Mouse (Mus musculus): ENCODE results near the gene Bach2.

The Bach2 gene

DNA sequence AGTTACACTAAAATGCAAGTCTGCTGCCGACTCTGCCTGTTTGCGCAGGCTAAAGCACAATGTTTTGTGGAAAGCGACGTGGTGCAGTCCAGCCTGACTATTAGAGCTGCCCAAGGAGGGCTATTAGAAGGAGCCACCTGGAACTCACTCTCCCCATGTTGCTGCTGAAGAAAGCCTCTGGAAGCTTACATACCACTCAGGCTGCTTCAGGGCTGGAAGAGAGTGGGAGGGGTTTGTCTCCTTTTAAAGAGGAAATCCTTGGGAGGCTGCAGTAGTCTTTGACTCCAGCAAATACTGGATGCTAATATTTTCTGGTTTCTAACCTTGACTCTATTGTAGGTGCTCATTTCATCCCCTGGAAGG is 18.5 kb upstream of the Bach2 start:
- in situ Hi-C loops (cut with MboI; ENCODE audit: low pct_unique_long_range_greater_than_20kb in 1 of 2, low sequenced_read_pairs in 2 of 2, unreplicated experiment in 1 of 2) = no loop called here

DNA sequence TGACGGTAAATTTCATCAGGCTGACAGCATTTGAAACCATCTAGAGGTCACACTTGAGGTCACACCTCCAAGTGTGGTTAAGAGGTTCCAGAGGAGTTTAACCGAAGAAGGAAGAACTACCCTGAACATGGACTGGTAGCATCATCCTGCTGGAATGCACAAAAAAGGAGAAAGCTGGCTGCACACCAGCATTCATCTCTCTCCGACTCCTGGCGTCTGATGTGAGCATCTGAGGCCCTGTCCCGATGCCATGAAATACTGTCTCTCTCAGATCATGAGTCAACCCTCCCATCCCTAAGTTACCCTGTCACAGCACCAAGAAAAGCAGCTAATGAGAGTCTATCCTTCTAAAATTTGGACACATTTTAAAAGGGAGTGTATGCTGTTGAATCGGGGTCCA is 17.6 kb upstream of the Bach2 start:
- in situ Hi-C loops (cut with MboI; ENCODE audit: low pct_unique_long_range_greater_than_20kb in 1 of 2, low sequenced_read_pairs in 2 of 2, unreplicated experiment in 1 of 2) = no loop called here

DNA sequence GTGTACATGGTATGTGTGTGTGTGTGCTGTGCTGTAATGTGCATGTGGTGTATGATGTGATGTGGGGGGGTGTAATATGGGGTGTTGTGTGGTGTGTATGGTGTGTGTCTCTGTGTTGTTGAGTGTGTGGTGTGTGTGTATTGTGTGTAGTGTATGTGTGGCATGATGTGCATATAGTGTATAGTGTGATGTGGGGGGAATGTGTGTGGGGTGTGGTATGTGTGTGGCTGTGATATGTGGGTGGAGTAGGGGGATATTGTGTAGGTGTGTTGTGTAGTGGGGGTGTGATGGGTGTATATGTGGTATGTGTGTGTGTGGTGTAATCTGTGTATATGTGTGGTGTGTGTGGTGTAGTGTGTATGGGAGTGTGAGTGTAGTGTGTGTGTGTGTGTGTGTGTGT is 15.0 kb upstream of the Bach2 start:
- in situ Hi-C loops (cut with MboI; ENCODE audit: low pct_unique_long_range_greater_than_20kb in 1 of 2, low sequenced_read_pairs in 2 of 2, unreplicated experiment in 1 of 2) = no loop called here

DNA sequence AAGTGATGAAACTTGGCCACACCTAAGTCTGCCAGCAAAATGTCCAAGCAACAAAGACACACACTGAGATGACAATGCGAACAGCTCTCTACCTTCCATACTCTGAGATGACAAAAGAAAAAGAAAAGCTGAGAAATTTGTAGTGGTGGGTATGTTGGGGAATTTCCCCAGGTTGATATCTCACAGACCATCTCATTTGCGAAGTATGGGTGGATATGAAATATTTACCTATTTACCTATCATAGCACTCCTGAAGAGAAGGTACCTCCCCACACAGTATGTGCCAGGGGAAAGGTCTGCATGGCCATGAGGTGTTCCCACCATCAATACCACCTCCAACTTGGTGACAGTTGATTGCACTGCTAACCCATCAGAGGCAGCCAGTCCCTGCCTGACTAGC is 13.4 kb upstream of the Bach2 start:
- in situ Hi-C loops (cut with MboI; ENCODE audit: low pct_unique_long_range_greater_than_20kb in 1 of 2, low sequenced_read_pairs in 2 of 2, unreplicated experiment in 1 of 2) = no loop called here

DNA sequence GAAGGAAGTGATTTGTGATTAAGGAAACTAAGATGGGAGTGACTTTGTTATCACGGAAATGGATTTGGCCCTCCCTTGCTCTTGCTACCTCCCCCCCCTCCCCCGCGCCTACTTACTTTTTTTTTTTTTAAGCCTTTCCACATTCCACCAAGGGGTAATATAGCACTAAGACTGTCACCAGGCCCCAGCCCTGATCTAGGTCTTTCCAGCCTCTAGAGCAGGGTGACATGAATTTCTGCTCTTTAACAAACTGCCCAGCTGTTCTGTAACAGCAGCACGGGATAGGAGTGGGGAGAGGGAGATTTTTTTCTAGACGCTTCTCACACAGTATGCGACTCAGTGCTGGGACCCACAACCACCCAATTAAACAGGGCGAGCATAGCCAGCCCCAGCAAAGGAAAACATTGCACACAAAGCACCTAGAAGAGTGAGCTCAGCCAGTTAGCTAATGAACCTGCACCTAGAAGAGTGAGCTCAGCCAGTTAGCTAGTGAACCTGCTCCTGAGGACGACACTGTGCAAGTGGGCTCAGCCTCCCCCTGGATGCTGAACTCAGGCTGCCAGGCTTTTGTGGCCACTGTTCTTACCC is 10.5 kb upstream of the Bach2 start:
- in situ Hi-C loops (cut with MboI; ENCODE audit: low pct_unique_long_range_greater_than_20kb in 1 of 2, low sequenced_read_pairs in 2 of 2, unreplicated experiment in 1 of 2) = no loop called here

DNA sequence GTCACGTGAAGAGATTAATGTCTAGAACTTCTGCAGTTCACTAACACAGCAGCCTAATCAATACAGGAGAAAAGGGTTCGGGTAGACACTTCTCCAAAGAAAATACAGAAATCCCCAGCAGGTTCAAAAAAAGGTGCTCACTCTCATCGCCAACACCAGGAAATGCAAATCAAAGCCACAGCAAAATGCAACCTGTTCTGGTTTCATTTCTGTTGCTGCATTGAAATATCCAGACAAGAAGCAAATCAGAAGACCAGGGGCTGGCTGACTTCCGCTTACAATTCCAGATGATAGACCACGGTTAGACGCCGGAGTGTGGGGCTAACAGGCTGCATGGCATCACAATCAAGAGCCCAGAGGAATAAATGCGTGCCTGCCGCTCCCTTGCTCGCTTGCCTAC is 9.3 kb upstream of the Bach2 start:
- in situ Hi-C loops (cut with MboI; ENCODE audit: low pct_unique_long_range_greater_than_20kb in 1 of 2, low sequenced_read_pairs in 2 of 2, unreplicated experiment in 1 of 2) = no loop called here

DNA sequence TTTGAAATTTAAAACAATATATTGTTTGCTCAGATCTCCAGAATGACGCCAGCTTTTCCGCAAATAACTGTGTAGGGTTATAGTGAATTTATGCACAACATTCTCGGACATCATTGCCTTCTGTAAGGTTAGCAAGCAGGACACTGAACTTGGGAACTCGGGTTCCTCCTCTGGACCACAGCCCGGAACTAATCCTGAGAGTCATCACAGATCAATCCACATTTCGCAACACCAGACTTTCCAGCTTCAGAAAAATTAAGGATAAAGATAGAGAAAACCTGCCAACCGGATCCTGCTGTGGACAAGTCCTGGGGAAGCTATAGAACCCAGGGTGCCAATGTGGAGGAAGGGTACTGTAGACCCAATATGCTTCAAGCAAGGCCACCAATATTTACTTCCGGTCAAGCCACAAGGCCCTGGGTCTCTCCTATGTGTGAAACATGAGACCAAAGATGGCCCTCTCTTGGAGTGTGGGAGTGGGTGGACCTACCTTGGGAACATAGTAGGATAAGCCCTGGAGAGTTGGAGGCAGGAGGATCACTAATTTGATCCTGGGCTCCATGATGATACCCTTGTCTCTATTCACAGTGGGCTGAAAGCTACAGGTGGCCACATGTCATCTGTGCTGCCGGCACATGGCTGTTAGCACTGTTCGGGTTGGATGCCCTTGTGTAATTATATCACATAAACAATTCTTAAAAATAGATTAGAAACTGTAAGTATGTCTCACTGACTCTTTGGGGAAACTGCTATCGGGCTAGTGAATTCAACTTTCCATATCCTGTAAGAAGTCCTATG is 7.1 kb upstream of the Bach2 start:
- in situ Hi-C loops (cut with MboI; ENCODE audit: low pct_unique_long_range_greater_than_20kb in 1 of 2, low sequenced_read_pairs in 2 of 2, unreplicated experiment in 1 of 2) = no loop called here

DNA sequence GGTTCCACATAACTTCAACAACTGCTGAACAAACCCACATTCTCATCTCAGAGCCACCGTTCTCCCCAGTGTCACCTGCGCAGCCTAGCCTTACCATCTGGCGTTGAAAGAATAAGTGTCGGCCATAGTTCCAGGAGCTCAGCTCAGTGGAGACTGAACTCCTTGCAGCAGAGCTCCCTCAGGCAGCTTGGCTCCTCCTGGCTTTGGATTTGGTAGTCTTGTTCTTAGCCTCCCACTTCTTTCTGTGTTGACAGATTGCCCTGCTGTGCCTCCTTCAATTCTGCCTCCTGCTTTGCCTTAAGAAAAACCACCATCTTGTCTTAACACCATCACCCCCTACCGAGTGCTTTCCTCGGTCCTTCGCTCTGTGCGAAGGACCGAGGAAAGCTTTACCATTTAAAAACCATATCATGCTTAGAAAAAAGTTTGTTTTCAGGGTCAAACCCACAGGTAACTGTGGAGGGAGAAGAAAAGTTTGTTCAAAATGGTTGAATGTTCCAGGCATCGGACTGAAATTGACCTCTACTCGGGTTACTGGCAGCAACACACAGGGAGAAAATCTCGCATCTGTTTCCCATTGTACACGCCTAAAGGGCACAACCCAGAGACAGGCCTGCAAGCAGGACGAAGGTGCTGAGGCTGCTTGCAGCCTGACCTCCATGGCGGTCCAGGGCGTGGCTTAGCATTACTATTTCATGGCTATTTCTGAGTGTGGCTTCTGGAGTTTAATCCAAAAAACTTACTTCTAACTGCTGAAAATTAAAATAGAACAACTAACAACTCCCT is 2.5 kb upstream of the Bach2 start:
- in situ Hi-C loops (cut with MboI; ENCODE audit: low pct_unique_long_range_greater_than_20kb in 1 of 2, low sequenced_read_pairs in 2 of 2, unreplicated experiment in 1 of 2) = no loop called here

DNA sequence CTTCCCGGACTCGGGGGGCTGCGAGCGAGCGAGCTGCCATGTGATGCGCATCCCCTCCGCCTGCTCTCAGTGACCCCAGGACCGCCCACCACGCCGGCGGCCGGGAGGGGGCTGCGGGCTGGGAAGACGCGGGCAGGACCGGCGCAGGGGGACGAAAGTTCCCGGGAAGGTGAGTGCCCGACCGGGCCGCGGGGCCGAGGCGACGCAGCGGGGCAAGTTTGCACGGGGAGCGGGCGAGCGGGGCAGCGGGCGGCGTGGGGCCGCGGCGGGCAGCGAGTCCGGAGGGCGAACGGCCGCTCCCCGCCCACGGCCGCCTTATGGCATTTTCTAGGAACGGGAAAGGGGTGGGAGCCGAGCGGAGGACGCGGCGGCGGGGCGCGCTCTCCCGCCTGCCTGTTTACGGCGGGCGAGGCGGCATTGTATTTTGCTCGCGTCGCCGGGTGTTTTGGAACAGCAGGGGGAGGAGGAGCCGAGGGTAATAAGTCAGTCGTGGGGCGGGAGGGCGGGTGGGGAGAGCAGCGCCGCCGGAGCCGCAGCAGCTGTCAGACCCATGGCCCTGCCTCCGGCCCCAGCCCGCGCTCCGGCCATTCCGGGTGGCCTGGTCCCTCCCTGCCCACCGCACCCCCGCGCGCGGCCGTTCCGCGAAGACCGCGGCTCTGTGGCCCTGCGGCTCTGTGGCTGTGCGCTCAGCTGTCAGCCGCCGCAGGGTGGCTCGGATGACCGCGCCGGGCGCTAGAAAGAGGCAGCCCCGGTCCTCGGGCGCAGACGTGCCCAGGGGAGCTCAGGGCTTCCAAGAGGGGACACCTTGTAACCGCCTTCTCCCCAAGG is 531 bp downstream of the Bach2 start:
- in situ Hi-C loops (cut with MboI; ENCODE audit: low pct_unique_long_range_greater_than_20kb in 1 of 2, low sequenced_read_pairs in 2 of 2, unreplicated experiment in 1 of 2) = no loop called here

DNA sequence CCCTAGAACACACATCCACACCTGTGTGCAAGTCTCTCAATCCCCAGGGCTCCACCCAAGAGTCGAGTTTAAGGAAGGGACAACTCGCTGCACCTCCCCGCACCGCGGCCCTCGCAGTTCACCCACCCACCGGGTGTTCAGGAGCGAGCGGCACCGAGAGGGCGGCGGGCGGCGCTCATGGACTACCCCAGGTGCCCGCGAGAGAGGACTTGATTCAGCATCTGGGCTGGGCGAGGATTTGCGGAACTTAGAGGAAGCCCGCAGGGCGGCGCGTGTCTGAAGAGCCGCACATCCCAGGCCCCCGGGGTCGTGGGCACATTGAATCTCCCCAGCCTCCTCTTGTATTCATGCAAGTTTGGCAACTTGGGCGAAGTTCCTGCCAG is 1.1 kb downstream of the Bach2 start:
- in situ Hi-C loops (cut with MboI; ENCODE audit: low pct_unique_long_range_greater_than_20kb in 1 of 2, low sequenced_read_pairs in 2 of 2, unreplicated experiment in 1 of 2) = loop anchor here in 1 of 2 experiments (10.0 kb wide), 1 partner anchor 85 kb away; no protein-coding TSS in a partner anchor

DNA sequence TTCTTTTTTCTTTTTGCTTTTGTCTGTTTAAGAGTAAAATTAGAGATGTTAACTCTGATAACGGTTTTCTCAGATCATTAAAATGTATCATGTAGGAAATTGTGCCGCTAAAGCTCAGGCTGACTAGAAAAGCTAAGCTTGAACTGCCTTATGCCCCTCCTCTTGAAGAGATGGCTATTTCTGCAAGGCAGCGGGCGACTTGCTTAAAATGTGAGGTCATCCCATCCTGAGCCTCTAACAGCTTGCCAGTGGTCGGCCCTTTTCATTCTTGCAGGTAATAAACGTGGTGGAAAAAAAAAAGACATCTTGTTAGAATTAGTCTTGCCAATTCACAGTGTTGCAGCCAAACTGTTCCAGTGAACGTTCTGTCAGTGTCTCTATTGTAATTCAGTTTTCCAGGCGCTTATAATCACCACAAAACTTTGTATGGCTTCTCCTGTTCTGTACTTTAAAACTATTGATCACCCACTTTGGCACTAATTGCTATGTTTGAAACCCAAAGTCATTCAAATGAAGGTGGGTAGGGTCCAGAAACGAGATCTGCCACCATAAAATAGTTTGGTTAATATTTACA is 1.9 kb downstream of the Bach2 start:
- in situ Hi-C loops (cut with MboI; ENCODE audit: low pct_unique_long_range_greater_than_20kb in 1 of 2, low sequenced_read_pairs in 2 of 2, unreplicated experiment in 1 of 2) = loop anchor here in 1 of 2 experiments (10.0 kb wide), 1 partner anchor 86 kb away; no protein-coding TSS in a partner anchor

DNA sequence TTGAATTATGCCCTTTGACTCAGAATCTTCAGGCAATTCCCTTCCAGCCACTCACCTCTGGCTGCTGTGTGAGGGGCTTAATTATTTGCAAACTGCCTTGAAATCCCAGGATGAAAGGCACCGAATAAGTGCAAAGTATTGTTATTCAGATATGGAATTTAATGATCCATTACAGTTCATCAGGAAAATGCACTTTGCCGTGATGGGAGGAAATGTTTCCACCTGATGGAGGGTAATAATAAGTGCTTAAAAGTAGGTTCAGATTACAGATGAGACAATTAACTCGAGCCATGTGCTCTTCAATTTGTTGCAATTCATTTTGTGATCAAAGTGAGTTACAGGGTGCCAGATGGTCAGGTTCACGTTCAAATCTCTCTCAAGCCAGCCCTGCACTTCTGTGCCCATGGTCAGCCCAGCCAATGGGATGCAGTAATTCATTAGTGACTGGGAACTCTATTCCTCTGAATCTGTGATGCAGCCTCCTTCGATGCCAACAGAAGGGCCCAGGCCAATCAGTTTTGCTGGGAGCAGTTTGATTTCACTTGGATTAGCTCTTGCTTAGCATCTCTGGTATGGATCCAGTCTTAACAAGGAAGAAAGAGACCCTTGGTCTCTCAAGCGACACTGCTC is 2.9 kb downstream of the Bach2 start:
- in situ Hi-C loops (cut with MboI; ENCODE audit: low pct_unique_long_range_greater_than_20kb in 1 of 2, low sequenced_read_pairs in 2 of 2, unreplicated experiment in 1 of 2) = loop anchor here in 1 of 2 experiments (10.0 kb wide), 1 partner anchor 87 kb away; no protein-coding TSS in a partner anchor

DNA sequence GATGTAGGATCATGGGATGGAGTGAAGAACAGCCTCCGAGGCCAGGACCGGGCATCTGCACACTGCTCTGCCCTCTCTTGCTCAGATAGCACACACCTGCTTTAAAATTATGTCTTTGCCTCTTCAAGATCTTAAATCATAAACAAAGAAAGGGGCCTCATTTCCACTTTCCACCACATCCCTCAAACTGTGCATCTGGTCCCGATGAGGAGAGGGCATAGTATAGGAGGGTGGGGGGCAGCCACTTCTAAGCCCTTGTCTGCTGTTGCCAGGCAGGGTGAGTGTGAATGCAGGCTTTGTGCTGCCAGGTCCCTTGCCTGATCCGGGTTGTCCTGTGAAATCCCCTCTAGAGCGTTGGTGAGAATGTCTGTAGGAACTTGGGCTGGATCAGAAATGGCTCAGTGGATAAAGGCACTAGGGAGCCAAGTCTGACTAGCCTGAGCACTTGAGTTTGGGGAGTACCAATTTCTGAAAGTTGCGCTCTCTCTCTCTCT is 3.6 kb downstream of the Bach2 start:
- in situ Hi-C loops (cut with MboI; ENCODE audit: low pct_unique_long_range_greater_than_20kb in 1 of 2, low sequenced_read_pairs in 2 of 2, unreplicated experiment in 1 of 2) = loop anchor here in 1 of 2 experiments (10.0 kb wide), 1 partner anchor 87 kb away; no protein-coding TSS in a partner anchor

DNA sequence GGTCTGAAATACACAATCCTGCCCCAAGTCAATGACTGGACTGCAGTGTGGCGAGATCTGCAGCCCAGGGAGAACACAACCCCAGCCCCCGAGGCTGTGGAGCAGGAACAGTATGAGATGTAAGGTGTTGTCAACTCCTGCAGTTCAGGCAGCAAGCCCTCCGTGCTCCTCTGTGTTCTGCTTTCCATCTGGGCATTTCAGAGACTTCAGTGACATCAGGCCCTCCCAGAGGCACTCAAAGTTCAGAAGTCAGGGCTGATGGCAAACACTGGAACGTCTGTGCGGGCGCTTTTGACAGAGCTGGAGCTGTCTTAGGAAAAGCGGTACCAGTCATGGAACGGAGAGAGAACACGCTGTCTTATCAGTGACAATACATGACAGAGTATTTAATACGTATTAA is 4.9 kb downstream of the Bach2 start:
- in situ Hi-C loops (cut with MboI; ENCODE audit: low pct_unique_long_range_greater_than_20kb in 1 of 2, low sequenced_read_pairs in 2 of 2, unreplicated experiment in 1 of 2) = loop anchor here in 1 of 2 experiments (10.0 kb wide), 1 partner anchor 89 kb away; no protein-coding TSS in a partner anchor

DNA sequence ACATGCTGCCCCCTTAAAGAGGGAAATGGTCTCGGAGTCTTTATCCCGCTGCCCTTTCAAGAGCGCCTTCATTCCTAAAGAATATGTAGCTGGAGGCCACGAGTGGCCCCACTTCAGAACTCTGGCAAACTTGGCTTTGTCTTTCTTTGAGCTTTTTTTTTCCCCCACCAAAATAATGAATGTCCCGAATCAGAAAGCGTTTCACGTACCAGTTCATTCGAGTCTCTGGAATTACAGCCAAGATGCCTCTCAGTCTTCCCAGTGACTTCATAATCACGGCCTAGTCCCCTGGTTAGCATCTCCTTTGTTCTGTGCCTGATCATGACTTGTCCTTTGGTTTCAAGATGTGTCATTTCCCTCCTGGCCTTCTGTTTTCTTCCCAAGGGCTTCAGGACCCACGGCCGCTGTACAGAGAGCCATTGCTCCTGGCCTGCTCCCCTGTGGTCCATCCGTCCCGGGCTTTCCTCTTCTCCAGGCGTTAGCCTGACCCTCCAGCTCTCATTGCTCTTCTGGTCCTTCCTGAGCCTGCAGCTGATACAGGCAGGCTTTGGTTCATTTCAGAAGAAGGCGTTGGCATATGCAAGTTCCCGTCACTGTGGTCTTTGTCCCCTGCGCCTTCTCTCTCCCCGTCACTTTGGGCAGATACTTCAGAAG is 5.6 kb downstream of the Bach2 start:
- in situ Hi-C loops (cut with MboI; ENCODE audit: low pct_unique_long_range_greater_than_20kb in 1 of 2, low sequenced_read_pairs in 2 of 2, unreplicated experiment in 1 of 2) = loop anchor here in 1 of 2 experiments (10.0 kb wide), 1 partner anchor 89 kb away; no protein-coding TSS in a partner anchor

DNA sequence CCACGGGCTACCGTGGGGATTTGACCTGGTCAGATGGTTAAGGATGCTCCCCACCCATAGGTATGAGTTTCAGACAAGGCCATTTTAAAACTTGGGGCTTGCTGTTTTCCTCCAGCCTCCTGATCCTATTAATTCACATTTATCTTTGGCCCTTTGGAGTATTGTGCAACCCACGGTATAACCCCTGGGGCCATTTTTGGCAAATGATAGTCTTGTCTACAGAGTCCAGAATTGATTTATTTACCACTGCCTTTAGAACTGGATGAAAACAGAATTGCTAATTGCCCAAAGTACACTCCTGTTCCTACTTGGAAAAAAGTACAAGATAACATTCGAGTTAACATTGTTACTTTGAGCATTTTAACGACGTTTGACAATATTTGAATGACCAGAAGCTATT is 7.0 kb downstream of the Bach2 start:
- in situ Hi-C loops (cut with MboI; ENCODE audit: low pct_unique_long_range_greater_than_20kb in 1 of 2, low sequenced_read_pairs in 2 of 2, unreplicated experiment in 1 of 2) = loop anchor here in 1 of 2 experiments (10.0 kb wide), 1 partner anchor 91 kb away; no protein-coding TSS in a partner anchor

DNA sequence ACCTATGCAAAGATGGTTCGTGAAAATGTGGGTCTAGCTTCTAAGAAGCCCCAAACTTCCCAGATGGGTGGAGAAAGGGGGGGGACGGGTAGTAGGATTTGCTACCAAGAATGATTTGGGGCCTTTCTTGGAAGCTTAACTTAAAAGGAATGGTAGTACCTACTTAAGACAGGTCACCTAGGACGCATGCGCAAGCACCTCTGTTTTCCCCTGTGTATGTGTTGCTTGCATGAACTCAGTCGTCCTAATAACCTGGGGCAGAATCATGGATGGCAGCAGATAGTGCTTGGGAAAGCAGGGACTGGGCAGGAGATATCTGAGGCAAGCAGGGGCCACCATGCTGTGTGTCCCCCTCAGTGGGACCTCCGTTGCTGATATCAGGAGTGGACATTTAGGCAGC is 7.4 kb downstream of the Bach2 start:
- in situ Hi-C loops (cut with MboI; ENCODE audit: low pct_unique_long_range_greater_than_20kb in 1 of 2, low sequenced_read_pairs in 2 of 2, unreplicated experiment in 1 of 2) = loop anchor here in 1 of 2 experiments (10.0 kb wide), 1 partner anchor 91 kb away; no protein-coding TSS in a partner anchor
